Mouse (Mus musculus) urinary bladder, adult 2 months (tissue): Measurements from ENCODE around the gene Bpifa6. TPM values are rescaled to one million over a fixed set of nuclear protein-coding genes. Genes with fewer than 3 reads are reported as not detected.

Experiments used
- DNase-seq: peaks from one replicate; pipeline ENCODE4 v3.0.0; 2022; ENCODE audit warnings: low spot score
- polyA plus RNA-seq: library from polyadenylated mRNA; depleted of rRNA; stranded (reverse); fragments of >200 nt; gene quantifications from 2 replicates; pipeline ENCODE4 v1.2.3, GENCODE M21; 2012; rRNA removed

Gene Bpifa6
- polyA plus RNA-seq, 1 experiment = 0.11 TPM

DNA sequence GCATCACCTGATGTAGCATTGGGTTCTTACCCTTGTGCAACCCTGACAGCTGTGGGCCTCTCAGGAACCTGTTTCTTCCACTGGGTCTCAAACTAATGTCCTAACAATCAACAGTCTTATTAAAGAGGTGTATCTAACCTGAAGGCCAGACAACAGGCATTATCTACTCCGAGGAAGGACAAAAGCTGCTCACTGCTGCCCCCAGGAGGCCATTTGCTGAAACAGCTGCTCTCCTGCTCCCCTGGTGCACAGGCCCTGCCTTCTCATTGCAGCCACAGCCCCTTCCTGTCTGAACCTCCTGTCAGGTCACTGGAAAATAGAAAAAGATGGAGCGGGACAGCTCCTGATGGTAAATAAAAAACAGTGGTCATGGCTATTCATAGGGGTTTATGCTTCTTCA is 64.2 kb downstream of the Bpifa6 start:
- DNase-seq = no peak

DNA sequence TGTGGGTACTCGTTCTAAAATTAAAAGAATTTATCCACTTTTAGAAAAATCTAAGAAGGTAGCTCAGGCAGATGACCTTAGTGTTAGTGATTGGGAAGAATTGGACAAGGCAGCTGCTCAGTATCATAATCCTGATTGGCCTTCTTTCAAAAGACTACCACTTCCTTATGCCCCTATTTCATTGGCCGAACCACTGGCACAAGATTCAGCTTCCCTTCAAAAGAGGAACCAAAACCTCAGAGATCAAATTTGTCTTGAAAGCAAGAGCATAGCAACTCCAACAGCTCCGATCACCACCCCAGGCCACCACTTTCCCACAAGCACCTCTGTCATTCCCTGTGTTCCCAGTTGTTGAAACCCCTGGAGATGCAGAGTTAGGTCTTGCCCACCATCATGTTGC is 70.0 kb downstream of the Bpifa6 start:
- DNase-seq = no peak

Other genes with a start within 250 kb of the Bpifa6 start
- 37.1 and 43.2 TPM in 2 replicates for gene Mapre1, start 233.7 kb upstream of the Bpifa6 start, polyA plus RNA-seq
- 0.29 and 0.37 TPM in 2 replicates for gene Efcab8, start 195.0 kb upstream of the Bpifa6 start, polyA plus RNA-seq
- not detected in 2 replicates for gene Sun5, start 103.9 kb upstream of the Bpifa6 start, polyA plus RNA-seq
- not detected in 2 replicates for gene Bpifb2, start 99.9 kb upstream of the Bpifa6 start, polyA plus RNA-seq
- gene Bpifb6, start 74.6 kb upstream of the Bpifa6 start, polyA plus RNA-seq = 0.07 TPM in 1 of 2 replicates, not detected in the other
- not detected in 2 replicates for gene Bpifb3, start 56.7 kb upstream of the Bpifa6 start, polyA plus RNA-seq
- gene Bpifb4, start 36.7 kb upstream of the Bpifa6 start, polyA plus RNA-seq = not detected in 2 replicates
- not detected in 2 replicates for gene Bpifa2, start 33.3 kb downstream of the Bpifa6 start, polyA plus RNA-seq
- gene Bpifa3, start 155.4 kb downstream of the Bpifa6 start, polyA plus RNA-seq = not detected in 2 replicates
- gene Bpifa1, start 167.9 kb downstream of the Bpifa6 start, polyA plus RNA-seq = not detected in 2 replicates
- gene Bpifa5, start 187.7 kb downstream of the Bpifa6 start, polyA plus RNA-seq = not detected in 2 replicates
- gene Bpifb1, start 215.9 kb downstream of the Bpifa6 start, polyA plus RNA-seq = not detected in 2 replicates
- 0.27 and 0.37 TPM in 2 replicates for gene Bpifb5, start 248.8 kb downstream of the Bpifa6 start, polyA plus RNA-seq